36 mouse cellular contexts compared by ENCODE assay signal in genomic region chr3:97715922-97716321, GRCm38 (mm10). TPM values are rescaled to one million over a fixed set of nuclear protein-coding genes. Genes with fewer than 3 reads are reported as not detected.
DNase-seq lines count a peak whose midpoint lies in the region; ATAC-seq and TF ChIP-seq lines count a peak whose summit lies in the region.
"Had no signal": no experiment of that assay in that cellular context is flagged by ENCODE, and none has a peak within 500 bp of the region (broad histone marks: within the 10 kb centered on the region; RNA-seq: fewer than 3 reads in every experiment).

No protein-coding gene starts in this region.

- 81% methylated on average over 1 of the region's 1 CpGs for WGBS in hindbrain, postnatal 0 days
- WGBS in hindbrain, embryonic 16.5 days: 87% methylated on average over 1 of the region's 1 CpGs
- 83% methylated on average over 1 of the region's 1 CpGs for WGBS in liver, adult 2 months
- WGBS in liver, embryonic 12.5 days (ENCODE audit: insufficient replicate concordance): 58% methylated on average over 1 of the region's 1 CpGs

- peaks cover 14% of the 10 kb centered on the region; the same call in 1 of the 2 replicates for H3K36me3 ChIP-seq in hindbrain, postnatal 0 days (ENCODE audit: insufficient read depth, low read length)
- peaks cover 44% of the 10 kb centered on the region for H3K36me3 ChIP-seq in hindbrain, embryonic 16.5 days (ENCODE audit: control insufficient read depth, insufficient read depth, low read length)
- peaks cover 49% of the 10 kb centered on the region for H3K36me3 ChIP-seq in liver, adult 2 months (ENCODE audit: control insufficient read depth, insufficient read depth, low read length)
- H3K36me3 ChIP-seq in liver, embryonic 12.5 days: no peaks in the 10 kb centered on the region
- no peaks in the 10 kb centered on the region for H3K36me3 ChIP-seq in MEL (ENCODE audit: control insufficient read depth in 1 of 2, insufficient read depth in 2 of 2, low read length in 2 of 2)

- no peaks in the 10 kb centered on the region for H3K27me3 ChIP-seq in hindbrain, postnatal 0 days (ENCODE audit: insufficient read depth, low read length)
- H3K27me3 ChIP-seq in hindbrain, embryonic 16.5 days (replicated peaks; ENCODE audit: control insufficient read depth, insufficient read depth, low read length): no peaks in the 10 kb centered on the region
- no peaks in the 10 kb centered on the region for H3K27me3 ChIP-seq in liver, adult 2 months (ENCODE audit: control insufficient read depth, insufficient read depth, low read length)
- H3K27me3 ChIP-seq in liver, embryonic 12.5 days (replicated peaks): no peaks in the 10 kb centered on the region
- H3K27me3 ChIP-seq in MEL (ENCODE audit: control insufficient read depth in 1 of 2, insufficient read depth in 2 of 2, low read length in 2 of 2): no peaks in the 10 kb centered on the region; a peak in 2 of 4 replicates
- H3K27me3 ChIP-seq: hindbrain, embryonic 13.5 days; midbrain, embryonic 13.5 days; neural tube, embryonic 13.5 days had no signal

- TF ChIP-seq POLR2A in liver, adult 2 months (IDR thresholded peaks at IDR 0.05; ENCODE audit: extremely low read depth, insufficient read depth, low read length): no peak
- no peak for TF ChIP-seq POLR2A in MEL (IDR thresholded peaks at IDR 0.05; ENCODE audit: control insufficient read depth in 1 of 2, insufficient read depth in 1 of 2, low read depth in 1 of 2, low read length in 2 of 2, poor library complexity in 1 of 2)

- H3K4me2 ChIP-seq in hindbrain, postnatal 0 days (ENCODE audit: low read depth, low read length): no peak overlapping the region
- no peak overlapping the region for H3K4me2 ChIP-seq in hindbrain, embryonic 16.5 days (ENCODE audit: low read length)
- H3K4me2 ChIP-seq in liver, embryonic 12.5 days: no peak overlapping the region
- H3K4me2 ChIP-seq: hindbrain, embryonic 13.5 days; midbrain, embryonic 13.5 days; neural tube, embryonic 13.5 days had no signal

- no peaks in the 10 kb centered on the region for H3K4me1 ChIP-seq in hindbrain, postnatal 0 days (ENCODE audit: insufficient read depth, low read length)
- no peaks in the 10 kb centered on the region for H3K4me1 ChIP-seq in hindbrain, embryonic 16.5 days (ENCODE audit: control insufficient read depth, insufficient read depth, low read depth, low read length)
- H3K4me1 ChIP-seq in liver, adult 2 months (ENCODE audit: control insufficient read depth, insufficient read depth, low read length): no peaks in the 10 kb centered on the region
- no peaks in the 10 kb centered on the region for H3K4me1 ChIP-seq in liver, embryonic 12.5 days
- no peaks in the 10 kb centered on the region for H3K4me1 ChIP-seq in MEL (ENCODE audit: control insufficient read depth in 1 of 2, insufficient read depth in 2 of 2, low read length in 2 of 2)
- H3K4me1 ChIP-seq: hindbrain, embryonic 13.5 days; midbrain, embryonic 13.5 days; neural tube, embryonic 13.5 days had no signal

- no peak for TF ChIP-seq EP300 in MEL (IDR thresholded peaks at IDR 0.05; ENCODE audit: low read depth in 1 of 2, low read length in 2 of 2)

- peak; percentile 50 for TF ChIP-seq RAD21 in MEL (IDR thresholded peaks at IDR 0.05; ENCODE audit: low read depth, low read length)

- no peaks in the 10 kb centered on the region for H3K79me2 ChIP-seq in liver, adult 2 months (ENCODE audit: control insufficient read depth, insufficient read depth, low read length)
- no peaks in the 10 kb centered on the region for H3K79me2 ChIP-seq in MEL (ENCODE audit: control insufficient read depth, insufficient read depth, low read length, poor library complexity)

- no peak overlapping the region for H3K27ac ChIP-seq in hindbrain, postnatal 0 days
- H3K27ac ChIP-seq in hindbrain, embryonic 16.5 days (ENCODE audit: low read depth, low read length): no peak overlapping the region
- no peak overlapping the region for H3K27ac ChIP-seq in liver, adult 2 months (replicated peaks; ENCODE audit: insufficient read depth, low read depth, low read length)
- no peak overlapping the region for H3K27ac ChIP-seq in liver, embryonic 12.5 days
- H3K27ac ChIP-seq in MEL (ENCODE audit: control insufficient read depth, low read depth, low read length): no peak overlapping the region
- H3K27ac ChIP-seq: hindbrain, embryonic 13.5 days; liver, embryonic 14.5 days; macrophage; midbrain, embryonic 13.5 days; neural tube, embryonic 13.5 days had no signal

- H3K4me3 ChIP-seq in hindbrain, postnatal 0 days (ENCODE audit: low read length): no peak overlapping the region
- H3K4me3 ChIP-seq in hindbrain, embryonic 16.5 days (ENCODE audit: low read length): no peak overlapping the region
- H3K4me3 ChIP-seq in liver, adult 2 months (ENCODE audit: insufficient read depth, low read depth, low read length): no peak overlapping the region
- no peak overlapping the region for H3K4me3 ChIP-seq in liver, embryonic 12.5 days
- no peak overlapping the region for H3K4me3 ChIP-seq in MEL (ENCODE audit: control insufficient read depth in 1 of 2, insufficient read depth in 1 of 2, low read depth in 2 of 2, low read length in 2 of 2)
- H3K4me3 ChIP-seq: hindbrain, embryonic 13.5 days; midbrain, embryonic 13.5 days; neural tube, embryonic 13.5 days had no signal

- TF ChIP-seq CTCF in hindbrain, postnatal 0 days (IDR thresholded peaks at IDR 0.05; ENCODE audit: low read depth): peak; percentile 3; the same call in 1 of the 2 replicates
- no peak for TF ChIP-seq CTCF in liver, adult 2 months (IDR thresholded peaks at IDR 0.05; ENCODE audit: low read depth, low read length)
- TF ChIP-seq CTCF in MEL (IDR thresholded peaks at IDR 0.05 in 2 of 3, conservative IDR thresholded peaks at IDR 0.05 in 1 of 3; ENCODE audit: control insufficient read depth in 1 of 3, insufficient read depth in 1 of 3, low read depth in 2 of 3, low read length in 3 of 3, poor library complexity in 1 of 3, severe bottlenecking in 1 of 3): peak in 2 of 3 experiments; percentile 17 to 61; a peak in 4 of 6 replicates

- no peaks in the 10 kb centered on the region for H3K9me3 ChIP-seq in hindbrain, postnatal 0 days (ENCODE audit: low read length)
- no peaks in the 10 kb centered on the region for H3K9me3 ChIP-seq in hindbrain, embryonic 16.5 days (ENCODE audit: control insufficient read depth, low read length)
- no peaks in the 10 kb centered on the region for H3K9me3 ChIP-seq in liver, embryonic 12.5 days (replicated peaks)
- H3K9me3 ChIP-seq in MEL (replicated peaks; ENCODE audit: insufficient read depth, low read length): no peaks in the 10 kb centered on the region
- H3K9me3 ChIP-seq: hindbrain, embryonic 13.5 days; midbrain, embryonic 13.5 days; neural tube, embryonic 13.5 days had no signal

- ATAC-seq in hindbrain, postnatal 0 days: no peak
- ATAC-seq in hindbrain, embryonic 16.5 days: no peak
- no peak for ATAC-seq in liver, embryonic 12.5 days
- ATAC-seq: activated CD4-positive, CD25-positive, alpha-beta regulatory T cell, adult 4 months; forebrain, embryonic 14.5 days; inflammation-experienced regulatory T-cells, adult 6 months; midbrain, embryonic 13.5 days had no signal

- DNase-seq in hindbrain, postnatal 0 days (ENCODE audit: low spot score): no peak
- peak; percentile 11 for DNase-seq in liver, adult 2 months (ENCODE audit: extremely low read depth, low read depth, low spot score)
- DNase-seq in MEL (ENCODE audit: low read depth, low spot score): peak; percentile 47
- no peak for DNase-seq in right cerebral cortex, postnatal 10 days (ENCODE audit: low spot score in 2 of 2)
- DNase-seq: adrenal gland, adult 2 months; cerebellum, adult 8-10 months; cerebellum, postnatal 25 days; gastrocnemius, postnatal 36 days; heart, adult 18-20 months; heart, postnatal 36 days; kidney, adult 2 months; kidney, postnatal 10 days; left cerebral cortex, postnatal 4 days; lung, adult 2 months; lung, postnatal 10 days; right cerebral cortex, postnatal 14 days had no signal

- H3K9ac ChIP-seq in hindbrain, postnatal 0 days (replicated peaks; ENCODE audit: low read length): no peak overlapping the region
- no peak overlapping the region for H3K9ac ChIP-seq in hindbrain, embryonic 16.5 days (ENCODE audit: low read depth, low read length)
- H3K9ac ChIP-seq in liver, adult 2 months (ENCODE audit: low read depth, low read length): no peak overlapping the region
- H3K9ac ChIP-seq in liver, embryonic 12.5 days: no peak overlapping the region
- H3K9ac ChIP-seq in MEL (ENCODE audit: control insufficient read depth, low read depth, low read length, poor library complexity, severe bottlenecking): no peak overlapping the region
- H3K9ac ChIP-seq: hindbrain, embryonic 13.5 days; liver, embryonic 14.5 days; midbrain, embryonic 13.5 days; neural tube, embryonic 13.5 days had no signal

TF ChIP-seq in MEL, 35 proteins besides CTCF, POLR2A, EP300 and RAD21:
- TF ChIP-seq MYC (IDR thresholded peaks at IDR 0.05; ENCODE audit: low read depth, low read length) (peak; percentile 79; the same call in 1 of the 2 replicates), BHLHE40 (IDR thresholded peaks at IDR 0.05; ENCODE audit: borderline replicate concordance, low read depth, low read length) (no peak), ZC3H11A (IDR thresholded peaks at IDR 0.05; ENCODE audit: low read depth, low read length) (peak; percentile 36; the same call in 1 of the 2 replicates), SMC3 (IDR thresholded peaks at IDR 0.05; ENCODE audit: low read depth, low read length) (peak; percentile 62)

RNA-seq across cellular contexts. Expression of gene Gm17651, which starts 41.4 kb away (rescaled TPM):
- total RNA-seq in hindbrain, postnatal 0 days (2014; rRNA removed): not detected in 2 replicates
- not detected in 2 replicates for polyA plus RNA-seq in hindbrain, postnatal 0 days (2015; fragmentation: Nextera tagmentation; extraction: Ambion mirVana)
- polyA plus RNA-seq in hindbrain, embryonic 16.5 days (2015; fragmentation: Nextera tagmentation; extraction: Ambion mirVana): not detected in 2 replicates
- not detected in 2 replicates for total RNA-seq in liver, adult 2 months (2014; rRNA removed)
- not detected in 2 replicates for polyA plus RNA-seq in liver, adult 2 months (2012; rRNA removed)
- not detected in 2 replicates for polyA plus RNA-seq in liver, embryonic 12.5 days (2016; fragmentation: Nextera tagmentation; extraction: Ambion mirVana)
- not detected in 2 replicates for total RNA-seq in MEL (2012; rRNA removed)
- polyA plus RNA-seq in MEL (2012; ENCODE audit: insufficient read depth in 1 of 2, insufficient read length in 2 of 2, low read depth in 1 of 2, low replicate concordance in 2 of 2, missing spikeins in 1 of 2): not detected
- total RNA-seq: adrenal gland, adult 2 months; adrenal gland, postnatal 4 days; gastrocnemius, postnatal 36 days; heart, adult 18-20 months; heart, postnatal 36 days; layer of hippocampus, postnatal 10 days; left cerebral cortex, adult 8-10 months; left cerebral cortex, postnatal 4 days; megakaryocyte-erythroid progenitor cell, adult 5-6 weeks had no signal
- polyA plus RNA-seq: activated CD4-positive, CD25-positive, alpha-beta regulatory T cell, adult 4 months; adrenal gland, adult 2 months; embryonic facial prominence, embryonic 11.5 days; forebrain, embryonic 14.5 days; heart, embryonic 14.5 days; hindbrain, embryonic 13.5 days; inflammation-experienced regulatory T-cells, adult 6 months; kidney, adult 2 months; large intestine, adult 2 months; limb, embryonic 14.5 days; liver, embryonic 14.5 days; lung, adult 2 months; macrophage; midbrain, embryonic 13.5 days; neural tube, embryonic 13.5 days; small intestine, adult 2 months; stomach, embryonic 14.5 days had no signal

RNA-seq across cellular contexts. Expression of gene Prkab2, which starts 57.9 kb away (rescaled TPM):
- total RNA-seq in hindbrain, postnatal 0 days (2014; rRNA removed): 21.6 and 22.0 TPM in 2 replicates
- polyA plus RNA-seq in hindbrain, postnatal 0 days (2015; fragmentation: Nextera tagmentation; extraction: Ambion mirVana): 15.9 and 16.1 TPM in 2 replicates
- 17.5 and 18.7 TPM in 2 replicates for polyA plus RNA-seq in hindbrain, embryonic 16.5 days (2015; fragmentation: Nextera tagmentation; extraction: Ambion mirVana)
- 0.81 and 0.83 TPM in 2 replicates for total RNA-seq in liver, adult 2 months (2014; rRNA removed)
- polyA plus RNA-seq in liver, adult 2 months (2012; rRNA removed): 1.5 TPM in 2 replicates
- polyA plus RNA-seq in liver, embryonic 12.5 days (2016; fragmentation: Nextera tagmentation; extraction: Ambion mirVana): 2.8 and 3.1 TPM in 2 replicates
- 2.5 and 3.3 TPM in 2 replicates for total RNA-seq in MEL (2012; rRNA removed)
- 1 to 10 TPM in 1 of 2 experiments, not detected in 1; 7.0 TPM for polyA plus RNA-seq in MEL (2012; ENCODE audit: insufficient read depth in 1 of 2, insufficient read length in 2 of 2, low read depth in 1 of 2, low replicate concordance in 2 of 2, missing spikeins in 1 of 2)

Comparison
In these comparisons a context has a peak if more than half of its experiments do, and no peak if none do; other contexts are left out.
1. DNase-seq: peak in liver, adult 2 months (single experiment) and MEL (single experiment); none in hindbrain, postnatal 0 days (single experiment) and right cerebral cortex, postnatal 10 days (0 of 2).